Mouse (Mus musculus) myocyte (in vitro differentiated cells): Measurements from ENCODE around the gene Ism1. TPM values are rescaled to one million over a fixed set of nuclear protein-coding genes. Genes with fewer than 3 reads are reported as not detected.

Experiments used
- H3K27me3 ChIP-seq: one replicate; pipeline ENCODE4 v1.6.1; 2011; ENCODE audit not compliant: control insufficient read depth, insufficient read depth, insufficient read length
- H3K36me3 ChIP-seq: one replicate; pipeline ENCODE4 v1.6.1; 2011; ENCODE audit not compliant: control insufficient read depth, insufficient read depth
- H3K4me2 ChIP-seq: one replicate; pipeline ENCODE4 v1.6.1; 2011; ENCODE audit warnings: low read depth, control low read depth
- H3K4me3 ChIP-seq: one replicate; pipeline ENCODE4 v1.5.1; 2011; ENCODE audit warnings: mild to moderate bottlenecking, control low read depth, moderate library complexity
- H3K79me2 ChIP-seq: one replicate; pipeline ENCODE4 v1.6.1; 2011; ENCODE audit not compliant: control insufficient read depth, insufficient read depth
- H3ac ChIP-seq: one replicate; pipeline ENCODE4 v1.6.1; 2011; ENCODE audit not compliant: control insufficient read depth, insufficient read length
- CEBPB ChIP-seq: IDR thresholded peaks from 2 replicates; pipeline ENCODE4 v1.6.1; 2011; ENCODE audit warnings: mild to moderate bottlenecking, moderate library complexity; ENCODE audit not compliant: poor library complexity, insufficient read depth, severe bottlenecking
- E2F4 ChIP-seq: IDR thresholded peaks from one replicate; pipeline ENCODE4 v1.6.1; 2011; ENCODE audit warnings: mild to moderate bottlenecking, control low read depth, moderate library complexity; ENCODE audit not compliant: insufficient read depth
- MAX ChIP-seq: IDR thresholded peaks from one replicate; pipeline ENCODE4 v1.6.1; 2011; ENCODE audit warnings: low read depth, mild to moderate bottlenecking, control low read depth
- MYOD1 ChIP-seq, 3 experiments: IDR thresholded peaks; one replicate each; pipeline ENCODE4 v1.6.1; 2011; ENCODE audit warnings: control low read depth in 2 of 3, low read depth in 2 of 3, mild to moderate bottlenecking in 2 of 3, moderate library complexity in 1 of 3; ENCODE audit not compliant: insufficient read length in 2 of 3, control insufficient read depth in 1 of 3
- MYOG ChIP-seq, 3 experiments: IDR thresholded peaks; one replicate each; pipeline ENCODE4 v1.6.1; 2011; ENCODE audit warnings: control low read depth in 2 of 3, low read depth in 2 of 3, mild to moderate bottlenecking in 2 of 3; ENCODE audit not compliant: insufficient read length in 2 of 3, control insufficient read depth in 1 of 3, insufficient read depth in 1 of 3
- POLR2A ChIP-seq: IDR thresholded peaks from one replicate; pipeline ENCODE4 v1.6.1; 2011; ENCODE audit warnings: low read depth, mild to moderate bottlenecking, control low read depth, moderate library complexity; ENCODE audit not compliant: insufficient read length
- POLR2AphosphoS2 ChIP-seq: IDR thresholded peaks from one replicate; pipeline ENCODE4 v1.6.1; 2011; ENCODE audit warnings: low read depth, control low read depth; ENCODE audit not compliant: insufficient read length
- REST ChIP-seq: IDR thresholded peaks from one replicate; pipeline ENCODE4 v1.6.1; 2011; ENCODE audit warnings: mild to moderate bottlenecking, control low read depth, moderate library complexity; ENCODE audit not compliant: insufficient read depth, insufficient read length
- SRF ChIP-seq: IDR thresholded peaks from one replicate; pipeline ENCODE4 v1.6.1; 2011; ENCODE audit warnings: low read depth; ENCODE audit not compliant: control insufficient read depth, insufficient read length
- TCF12 ChIP-seq: IDR thresholded peaks from one replicate; pipeline ENCODE4 v1.6.1; 2011; ENCODE audit warnings: mild to moderate bottlenecking, control low read depth; ENCODE audit not compliant: poor library complexity, insufficient read depth, severe bottlenecking
- TCF3 ChIP-seq: IDR thresholded peaks from one replicate; pipeline ENCODE4 v1.6.1; 2011; ENCODE audit warnings: low read depth, control low read depth; ENCODE audit not compliant: insufficient read length
- USF1 ChIP-seq: IDR thresholded peaks from one replicate; pipeline ENCODE4 v1.6.1; 2011; ENCODE audit warnings: low read depth, mild to moderate bottlenecking, control low read depth, moderate library complexity
- polyA plus RNA-seq: library from polyadenylated mRNA; unstranded; fragments of >200 nt; fragmentation: generic; extraction: Trizol; gene quantifications from one replicate; pipeline ENCODE4 v1.2.1, GENCODE M21; 2012; ENCODE audit warnings: missing spikeins

The Ism1 gene
- polyA plus RNA-seq, 1 experiment, result not detected

DNA sequence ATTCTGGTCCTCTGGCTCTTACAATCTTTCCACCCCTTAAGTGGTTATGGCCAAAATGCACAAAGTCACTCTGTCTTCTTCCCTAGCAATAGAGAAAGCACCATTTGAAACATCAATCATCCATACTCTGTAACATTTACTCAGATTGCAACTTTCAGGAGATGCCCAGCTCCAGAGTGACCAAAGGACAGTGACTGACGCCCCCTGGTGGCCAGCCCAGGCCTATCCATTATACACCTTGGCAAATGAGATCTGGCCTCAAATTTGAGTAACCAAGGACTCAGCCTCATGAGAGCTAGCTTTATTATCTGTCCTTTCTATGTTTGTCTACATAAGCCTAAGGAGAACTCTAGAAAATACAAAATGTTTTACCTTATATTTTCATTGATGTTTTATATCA is 44.7 kb downstream of the Ism1 start:
- Histone ChIP-seq H3K27me3 (no peaks in the 10 kb centered on the region), H3K79me2 (no peaks in the 10 kb centered on the region), H3K4me2 (no peak overlapping the region), H3ac (no peak overlapping the region), H3K4me3 (no peak overlapping the region), H3K36me3 (no peaks in the 10 kb centered on the region)
- TF ChIP-seq USF1 (no peak), MYOD1 (IDR thresholded peaks at IDR 0.05; ENCODE audit: control insufficient read depth in 1 of 3, insufficient read length in 2 of 3, low read depth in 2 of 3) (no peak), REST (no peak), POLR2A (no peak), SRF (no peak), MYOG (IDR thresholded peaks at IDR 0.05; ENCODE audit: control insufficient read depth in 1 of 3, insufficient read depth in 1 of 3, insufficient read length in 2 of 3, low read depth in 2 of 3) (no peak), MAX (no peak), POLR2AphosphoS2 (no peak), TCF3 (no peak), CEBPB (no peak), TCF12 (no peak), E2F4 (no peak)

DNA sequence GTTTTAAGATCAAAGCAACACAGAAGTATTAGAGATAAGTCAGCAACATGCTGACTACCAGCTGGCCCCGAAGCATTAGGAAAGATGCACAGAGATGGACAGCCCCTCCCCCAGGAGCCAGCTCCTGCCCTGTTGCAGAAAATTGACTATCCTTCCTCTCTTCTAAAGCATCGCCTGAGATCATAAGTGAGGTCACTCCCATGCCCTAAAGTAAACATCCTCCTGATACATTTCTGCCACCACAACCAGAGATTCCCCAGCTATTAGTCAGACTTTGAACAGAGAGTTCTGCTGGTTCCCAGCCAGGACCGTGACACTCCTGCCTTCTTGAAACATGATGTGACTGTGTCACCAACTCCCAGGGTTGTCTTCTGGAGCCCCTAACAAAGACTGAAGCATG is 45.3 kb downstream of the Ism1 start:
- Histone ChIP-seq H3K4me3 (no peak overlapping the region), H3K36me3 (no peaks in the 10 kb centered on the region), H3K79me2 (no peaks in the 10 kb centered on the region), H3K27me3 (no peaks in the 10 kb centered on the region), H3ac (no peak overlapping the region), H3K4me2 (no peak overlapping the region)
- TF ChIP-seq MYOD1 (IDR thresholded peaks at IDR 0.05; ENCODE audit: control insufficient read depth in 1 of 3, insufficient read length in 2 of 3, low read depth in 2 of 3) (no peak), CEBPB (0 out of 2 replicates have a peak, but pooled peaks have one; percentile 5)

DNA sequence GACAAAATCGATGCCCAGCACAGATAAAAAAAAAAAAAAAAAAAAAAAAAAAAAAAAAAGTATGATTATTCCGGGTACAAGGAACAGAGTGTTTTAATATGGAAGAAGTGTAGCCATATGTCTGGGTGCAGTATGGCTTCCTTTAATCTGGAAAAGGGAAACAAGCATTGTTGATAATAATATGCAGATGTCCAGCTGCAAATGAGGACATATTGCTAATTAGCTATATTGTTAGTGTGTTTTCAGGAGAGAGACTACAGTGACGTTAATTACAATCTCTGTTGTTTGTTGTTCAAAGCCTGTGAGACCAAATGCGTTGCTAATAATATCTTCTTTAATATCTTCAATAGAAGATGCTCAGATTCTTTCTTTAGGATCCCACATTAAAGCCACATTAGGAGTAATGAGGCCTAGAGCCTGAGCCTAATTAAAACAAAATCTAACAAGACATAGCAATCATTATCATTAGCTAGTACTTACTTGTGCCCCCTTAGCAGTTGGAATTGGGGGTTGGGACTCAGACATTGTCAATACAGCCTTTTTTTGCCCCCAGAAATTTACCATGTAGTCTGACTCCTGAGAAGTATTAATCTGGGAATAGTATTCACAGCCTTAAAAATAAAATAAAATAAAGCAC is 46.3 kb downstream of the Ism1 start:
- Histone ChIP-seq H3K27me3 (no peaks in the 10 kb centered on the region), H3K36me3 (no peaks in the 10 kb centered on the region), H3K4me3 (no peak overlapping the region), H3ac (no peak overlapping the region), H3K4me2 (no peak overlapping the region), H3K79me2 (no peaks in the 10 kb centered on the region)
- TF ChIP-seq MYOD1 (IDR thresholded peaks at IDR 0.05; ENCODE audit: control insufficient read depth in 1 of 3, insufficient read length in 2 of 3, low read depth in 2 of 3) (no peak), SRF (no peak), USF1 (no peak), TCF3 (no peak), REST (no peak), MAX (no peak), POLR2A (no peak), E2F4 (no peak), MYOG (IDR thresholded peaks at IDR 0.05; ENCODE audit: control insufficient read depth in 1 of 3, insufficient read depth in 1 of 3, insufficient read length in 2 of 3, low read depth in 2 of 3) (no peak), TCF12 (no peak), CEBPB (no peak), POLR2AphosphoS2 (no peak)

DNA sequence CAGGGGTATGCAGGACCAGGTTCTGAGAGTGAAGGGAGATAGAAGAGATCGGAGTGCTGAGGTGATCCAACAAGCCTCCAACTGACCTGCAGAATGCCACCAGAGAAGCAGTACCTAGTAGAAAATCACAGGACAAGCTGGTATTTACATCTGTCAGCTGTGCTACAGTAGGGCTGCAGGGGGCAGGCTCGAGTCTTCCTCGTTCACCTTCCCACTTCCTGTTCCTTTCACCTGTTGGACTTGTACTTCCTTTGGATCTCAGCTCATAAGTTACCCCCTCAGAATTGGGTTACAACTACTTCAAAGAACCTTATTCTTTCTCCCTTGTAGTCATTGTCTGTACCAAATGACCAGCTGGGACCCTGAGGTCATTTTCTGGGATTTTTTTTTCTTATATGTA is 47.4 kb downstream of the Ism1 start:
- H3K4me2 ChIP-seq, result no peak overlapping the region
- no peak overlapping the region for H3ac ChIP-seq
- TF ChIP-seq MAX (no peak), SRF (no peak), E2F4 (no peak), MYOD1 (IDR thresholded peaks at IDR 0.05; ENCODE audit: control insufficient read depth in 1 of 3, insufficient read length in 2 of 3, low read depth in 2 of 3) (no peak), USF1 (no peak), CEBPB (no peak), REST (no peak)
- H3K36me3 ChIP-seq, result no peaks in the 10 kb centered on the region
- no peaks in the 10 kb centered on the region for H3K27me3 ChIP-seq
- H3K4me3 ChIP-seq, result no peak overlapping the region
- H3K79me2 ChIP-seq, result no peaks in the 10 kb centered on the region

GRCm38 (mm10) chr2:139728060-139728459 is 50.1 kb downstream of the Ism1 start:
- TF ChIP-seq POLR2A, result no peak
- no peak for TF ChIP-seq USF1
- no peak for TF ChIP-seq MYOG (IDR thresholded peaks at IDR 0.05; ENCODE audit: control insufficient read depth in 1 of 3, insufficient read depth in 1 of 3, insufficient read length in 2 of 3, low read depth in 2 of 3)
- no peak for TF ChIP-seq SRF
- no peak for TF ChIP-seq TCF3
- no peak for TF ChIP-seq TCF12
- TF ChIP-seq E2F4, result no peak
- TF ChIP-seq MAX, result no peak
- TF ChIP-seq MYOD1 (IDR thresholded peaks at IDR 0.05; ENCODE audit: control insufficient read depth in 1 of 3, insufficient read length in 2 of 3, low read depth in 2 of 3), result no peak
- no peak for TF ChIP-seq REST
- no peak for TF ChIP-seq CEBPB
- TF ChIP-seq POLR2AphosphoS2, result no peak
- Histone ChIP-seq H3K4me2 (no peak overlapping the region), H3K36me3 (no peaks in the 10 kb centered on the region), H3K79me2 (no peaks in the 10 kb centered on the region), H3K27me3 (no peaks in the 10 kb centered on the region), H3ac (no peak overlapping the region), H3K4me3 (no peak overlapping the region)
